Mouse (Mus musculus): ENCODE measurements around the gene Slc8a3.

- no peak for TF ChIP-seq CTCF (IDR thresholded peaks at IDR 0.05; ENCODE audit: extremely low read depth, insufficient read length, insufficient replicate concordance, low read depth, low read length)
- TF ChIP-seq POLR2A (IDR thresholded peaks at IDR 0.05; ENCODE audit: low read depth, low read length): no peak
Measured at GRCm38 (mm10) chr12:81205619-81206560, 127.1 kb downstream of the Slc8a3 start.
